Mouse (Mus musculus) spleen, adult 2 months (tissue): Measurements from ENCODE around the gene Colq.

Experiments
- CTCF ChIP-seq: fragments of 200-500 bp; IDR thresholded peaks from 2 replicates; pipeline ENCODE4 v1.5.1; 2011; ENCODE audit warnings: mild to moderate bottlenecking, inconsistent platforms; ENCODE audit not compliant: insufficient read depth, insufficient read length, insufficient replicate concordance; ENCODE audit errors: extremely low read depth
- POLR2A ChIP-seq: fragments of 200-500 bp; IDR thresholded peaks from 2 replicates; pipeline ENCODE4 v1.6.1; 2011; ENCODE audit warnings: low read depth, low read length, inconsistent platforms

- TF ChIP-seq CTCF (no peak), POLR2A (no peak)
These were observed 14.1 kb downstream of the Colq start for GRCm38 (mm10) chr14:31576846-31577697.
